Mouse (Mus musculus): Measurements from ENCODE around the gene Sox18.

The Sox18 gene

GRCm38 (mm10) chr2:181646626-181647472, 24.6 kb downstream of the Sox18 start:
- no peak for DNase-seq (ENCODE audit: low spot score in 2 of 2)

GRCm38 (mm10) chr2:181645666-181646065, 25.8 kb downstream of the Sox18 start:
- no peak for DNase-seq (ENCODE audit: low spot score in 2 of 2)

GRCm38 (mm10) chr2:181644361-181644760, 27.1 kb downstream of the Sox18 start:
- DNase-seq (ENCODE audit: low spot score in 2 of 2): no peak

- DNase-seq (ENCODE audit: low spot score in 2 of 2): no peak
These were observed 35.6 kb downstream of the Sox18 start for GRCm38 (mm10) chr2:181635865-181636264.

GRCm38 (mm10) chr2:181632624-181633023, 38.8 kb downstream of the Sox18 start:
- DNase-seq (ENCODE audit: low spot score in 2 of 2): no peak

- DNase-seq (ENCODE audit: low spot score in 2 of 2): no peak
These were observed 43.0 kb downstream of the Sox18 start for GRCm38 (mm10) chr2:181628471-181628870.

- no peak for DNase-seq (ENCODE audit: low spot score in 2 of 2)
These were observed 48.0 kb downstream of the Sox18 start for GRCm38 (mm10) chr2:181623401-181623800.

All from urinary bladder, adult 18-20 months (tissue).